27 mouse cellular contexts compared by ENCODE assay signal in genomic region chr1:86285295-86285694, GRCm38 (mm10).
"Had no signal": no experiment of that assay in that cellular context is flagged by ENCODE, and none has a peak within 500 bp of the region (broad histone marks: within the 10 kb centered on the region; RNA-seq: fewer than 3 reads in every experiment).

No protein-coding gene starts in this region.

- H3K27me3 ChIP-seq: limb, embryonic 12.5 days; limb, embryonic 13.5 days; limb, embryonic 15.5 days; liver, embryonic 12.5 days; liver, embryonic 13.5 days; liver, embryonic 15.5 days; lung, embryonic 15.5 days; megakaryocyte, embryonic 14.5 days; midbrain, embryonic 12.5 days; midbrain, embryonic 13.5 days; midbrain, embryonic 15.5 days; neural tube, embryonic 12.5 days had no signal

- H3K4me3 ChIP-seq: limb, embryonic 10.5 days; limb, embryonic 12.5 days; limb, embryonic 13.5 days; limb, embryonic 15.5 days; liver, embryonic 12.5 days; liver, embryonic 13.5 days; liver, embryonic 15.5 days; lung, embryonic 15.5 days; megakaryocyte, embryonic 14.5 days; midbrain, embryonic 10.5 days; midbrain, embryonic 12.5 days; midbrain, embryonic 13.5 days; midbrain, embryonic 15.5 days; neural tube, embryonic 12.5 days had no signal

- H3K36me3 ChIP-seq: limb, embryonic 10.5 days; limb, embryonic 12.5 days; limb, embryonic 13.5 days; limb, embryonic 15.5 days; liver, embryonic 12.5 days; liver, embryonic 13.5 days; liver, embryonic 15.5 days; lung, embryonic 15.5 days; midbrain, embryonic 10.5 days; midbrain, embryonic 12.5 days; midbrain, embryonic 13.5 days; midbrain, embryonic 15.5 days; neural tube, embryonic 12.5 days had no signal

- H3K4me2 ChIP-seq: limb, embryonic 12.5 days; limb, embryonic 13.5 days; limb, embryonic 15.5 days; liver, embryonic 11.5 days; liver, embryonic 12.5 days; liver, embryonic 13.5 days; liver, embryonic 15.5 days; lung, embryonic 14.5 days; lung, embryonic 15.5 days; midbrain, embryonic 11.5 days; midbrain, embryonic 12.5 days; midbrain, embryonic 13.5 days; midbrain, embryonic 15.5 days; neural tube, embryonic 12.5 days had no signal

- DNase-seq: left cerebral cortex, postnatal 4 days; liver; liver, embryonic 13.5 days; liver, postnatal 0 days; lung, adult 18-20 months; lung, adult 2 months; lung, embryonic 14.5 days; lung, postnatal 10 days; lung, postnatal 14 days; lung, postnatal 36 days; lung, postnatal 4 days; midbrain, embryonic 14.5 days had no signal
